Mouse (Mus musculus) c-Kit-negative CD71-positive TER-119-positive erythroid progenitor cells, embryonic 14.5 days (primary cell): ENCODE measurements around the gene Gm17655.
A peak's percentile ranks its signal among the peaks of the same experiment; 100 is the strongest.
"Not testable (repeated sequence)": the region's sequence is repeated elsewhere in the genome, so short reads cannot be mapped to it uniquely, and the experiment has no call there.

ENCODE experiments used
- DNase-seq: peaks from one replicate; pipeline ENCODE4 v3.0.0-alpha.2; 2013; ENCODE audit warnings: low read depth, low spot score

Gm17655 gene

GRCm38 (mm10) chr5:110086161-110086866, 14.0 kb upstream of the Gm17655 start:
- no peak for DNase-seq

- no peak for DNase-seq
Observed at GRCm38 (mm10) chr5:110082961-110083360, 10.6 kb upstream of the Gm17655 start.

DNA sequence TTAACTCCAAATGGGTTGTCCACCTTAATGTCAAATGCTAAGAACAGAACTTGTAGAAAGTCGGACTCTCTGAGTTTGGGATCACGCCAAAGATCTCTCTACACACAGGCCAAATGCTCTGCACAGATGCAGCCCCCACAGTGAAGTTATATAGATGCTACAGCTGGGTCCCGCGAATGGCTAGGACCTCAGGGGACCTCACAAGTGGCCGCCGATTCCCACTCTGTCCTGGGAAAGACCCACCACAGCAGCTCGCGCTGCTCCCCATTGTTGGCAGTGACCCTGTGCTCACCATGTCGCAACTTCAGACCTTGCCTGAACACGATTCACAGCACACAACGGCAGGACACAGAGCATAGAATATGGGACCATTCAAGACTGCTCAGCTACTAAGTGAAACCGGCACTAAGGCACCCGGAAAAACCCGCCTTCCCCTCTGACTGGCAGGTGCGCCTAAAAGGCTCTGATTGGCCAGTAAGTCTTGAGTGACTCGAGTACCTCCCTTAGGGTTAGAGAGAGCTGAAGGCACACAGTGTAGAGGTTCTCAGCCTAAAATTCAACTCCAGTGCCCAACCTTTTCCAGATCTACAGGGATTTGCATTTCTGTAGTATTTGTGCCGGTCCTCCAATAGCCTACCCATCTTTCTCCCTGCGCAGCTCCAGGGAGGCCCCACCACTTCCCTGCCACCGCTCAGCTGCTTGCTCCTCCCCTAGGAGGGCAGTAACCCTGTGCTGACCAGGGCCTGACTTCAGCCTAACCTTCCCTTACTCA, 14.5 kb downstream of the Gm17655 start:
- DNase-seq: peak; percentile 60

DNA sequence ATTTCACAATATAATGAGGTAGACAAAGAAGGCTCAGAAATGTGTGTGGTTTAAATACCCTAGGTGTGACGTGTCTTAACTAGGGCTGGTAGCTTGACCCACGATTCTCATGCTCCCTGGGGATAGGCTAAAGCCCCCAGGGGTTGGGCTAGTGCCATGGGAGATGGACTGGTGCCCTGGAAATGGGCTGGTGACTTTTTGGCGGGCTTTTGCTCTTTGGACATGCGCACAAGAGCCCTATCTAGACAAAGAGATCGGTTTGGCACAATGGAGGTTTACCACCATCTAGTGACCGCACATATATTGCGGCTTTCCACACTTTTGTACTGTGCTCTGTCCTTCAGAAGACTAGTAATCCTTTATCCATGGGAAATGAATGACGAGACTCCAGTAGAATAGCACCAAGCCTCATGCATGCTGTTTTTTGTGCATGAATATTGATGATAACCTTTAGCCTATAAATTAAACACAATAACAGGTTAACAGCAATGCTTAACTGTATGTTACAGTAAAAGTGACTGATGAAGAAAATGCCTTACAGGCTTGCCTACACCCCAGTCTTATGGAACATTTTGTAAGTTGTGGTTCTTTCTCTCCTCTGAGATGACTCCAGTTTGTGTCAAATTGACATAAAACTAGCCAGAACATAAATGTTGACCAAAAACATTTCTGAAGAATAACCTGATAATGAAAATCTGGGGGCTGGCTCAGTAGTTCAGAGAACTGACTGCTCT, 48.5 kb downstream of the Gm17655 start:
- DNase-seq: not testable (repeated sequence)

GRCm38 (mm10) chr5:110023273-110023672, 49.0 kb downstream of the Gm17655 start:
- no peak for DNase-seq

DNA sequence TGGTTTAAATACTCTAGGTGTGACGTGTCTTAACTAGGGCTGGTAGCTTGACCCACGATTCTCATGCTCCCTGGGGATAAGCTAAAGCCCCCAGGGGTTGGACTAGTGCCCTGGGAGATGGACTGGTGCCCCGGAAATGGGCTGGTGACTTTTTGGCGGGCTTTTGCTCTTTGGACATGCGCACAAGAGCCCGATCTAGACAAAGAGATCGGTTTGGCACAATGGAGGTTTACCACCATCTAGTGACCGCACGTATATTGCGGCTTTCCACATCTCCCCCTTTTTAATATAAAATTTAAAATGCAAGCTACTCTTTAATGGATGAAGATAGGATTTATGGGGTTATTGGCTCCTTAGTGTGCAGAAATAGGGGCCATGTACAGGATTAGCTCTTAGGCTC, 56.5 kb downstream of the Gm17655 start:
- not testable (repeated sequence) for DNase-seq
